Mouse (Mus musculus): ENCODE results near the gene Pa2g4. TPM values are rescaled to one million over a fixed set of nuclear protein-coding genes. Genes with fewer than 3 reads are reported as not detected.
A peak's percentile ranks its signal among the peaks of the same experiment; 100 is the strongest.

The Pa2g4 gene
- total and polyA plus RNA-seq, 3 experiments = 232 to 663 (median 298) TPM

GRCm38 (mm10) chr10:128602470-128603128 lies 36.8 kb upstream of the Pa2g4 start:
- DNase-seq (ENCODE audit: low read depth, low spot score) = peak; percentile 38
- H3K79me2 ChIP-seq (ENCODE audit: control insufficient read depth, insufficient read depth, low read length, poor library complexity) = no peaks in the 10 kb centered on the region
- no peak overlapping the region for H3K9ac ChIP-seq (ENCODE audit: control insufficient read depth, low read depth, low read length, poor library complexity, severe bottlenecking)
- H3K27me3 ChIP-seq (ENCODE audit: control insufficient read depth in 1 of 2, insufficient read depth in 2 of 2, low read length in 2 of 2) = no peaks in the 10 kb centered on the region; a peak in 2 of 4 replicates
- TF ChIP-seq GATA1 (IDR thresholded peaks at IDR 0.05; ENCODE audit: low read depth, low read length) (no peak), E2F4 (IDR thresholded peaks at IDR 0.05; ENCODE audit: borderline replicate concordance, low read depth, low read length) (no peak), ZKSCAN1 (IDR thresholded peaks at IDR 0.05; ENCODE audit: low read depth, low read length) (no peak), ETS1 (IDR thresholded peaks at IDR 0.05; ENCODE audit: low read depth, low read length) (peak; percentile 68), ZNF384 (IDR thresholded peaks at IDR 0.05; ENCODE audit: low read depth, low read length) (peak; percentile 86), NELFE (IDR thresholded peaks at IDR 0.05; ENCODE audit: low read depth, low read length) (no peak), JUND (IDR thresholded peaks at IDR 0.05; ENCODE audit: low read depth, low read length) (no peak), CTCF (IDR thresholded peaks at IDR 0.05 in 2 of 3, conservative IDR thresholded peaks at IDR 0.05 in 1 of 3; ENCODE audit: control insufficient read depth in 1 of 3, insufficient read depth in 1 of 3, low read depth in 2 of 3, low read length in 3 of 3, poor library complexity in 1 of 3, severe bottlenecking in 1 of 3) (no peak), ELF1 (IDR thresholded peaks at IDR 0.05; ENCODE audit: low read depth, low read length) (peak; percentile 23; the same call in 1 of the 2 replicates), SIN3A (IDR thresholded peaks at IDR 0.05; ENCODE audit: low read length) (peak; percentile 56; the same call in 1 of the 2 replicates)
- H3K27ac ChIP-seq (ENCODE audit: control insufficient read depth, low read depth, low read length) = no peak overlapping the region
- no peaks in the 10 kb centered on the region for H3K9me3 ChIP-seq (replicated peaks; ENCODE audit: insufficient read depth, low read length)
- H3K36me3 ChIP-seq (ENCODE audit: control insufficient read depth in 1 of 2, insufficient read depth in 2 of 2, low read length in 2 of 2) = peaks cover 0 to 10% of the 10 kb centered on the region in 2 experiments; a peak in 2 of 4 replicates
- H3K4me3 ChIP-seq (ENCODE audit: control insufficient read depth in 1 of 2, insufficient read depth in 1 of 2, low read depth in 2 of 2, low read length in 2 of 2) = no peak overlapping the region
- H3K4me1 ChIP-seq (ENCODE audit: control insufficient read depth in 1 of 2, insufficient read depth in 2 of 2, low read length in 2 of 2) = peaks cover 5 to 13% of the 10 kb centered on the region in 2 experiments; a peak in 3 of 4 replicates

DNA sequence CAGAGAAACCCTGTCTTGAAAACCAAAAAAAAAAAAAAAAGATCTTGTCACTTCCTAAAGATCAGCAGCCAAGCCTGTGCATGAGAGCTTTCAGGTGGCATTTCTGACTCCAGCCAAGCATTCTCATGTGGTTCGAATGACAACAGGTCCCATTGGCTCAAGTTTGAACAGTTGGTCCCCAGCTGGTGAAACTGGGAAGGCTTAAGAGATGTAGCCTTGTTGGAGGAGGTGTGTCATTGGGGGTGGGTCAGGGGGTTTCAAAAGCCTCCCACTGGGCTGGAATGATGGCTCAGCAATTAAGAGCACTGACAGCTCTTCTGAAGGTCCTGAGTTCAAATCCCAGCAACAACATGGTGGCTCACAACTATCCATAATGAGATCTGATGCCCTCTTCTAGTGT lies 35.7 kb upstream of the Pa2g4 start:
- DNase-seq (ENCODE audit: low read depth, low spot score) = no peak
- Histone ChIP-seq H3K4me1 (ENCODE audit: control insufficient read depth in 1 of 2, insufficient read depth in 2 of 2, low read length in 2 of 2) (peaks cover 5 to 13% of the 10 kb centered on the region in 2 experiments; a peak in 3 of 4 replicates), H3K27ac (ENCODE audit: control insufficient read depth, low read depth, low read length) (no peak overlapping the region), H3K36me3 (ENCODE audit: control insufficient read depth in 1 of 2, insufficient read depth in 2 of 2, low read length in 2 of 2) (peaks cover 0 to 10% of the 10 kb centered on the region in 2 experiments; a peak in 2 of 4 replicates), H3K4me3 (ENCODE audit: control insufficient read depth in 1 of 2, insufficient read depth in 1 of 2, low read depth in 2 of 2, low read length in 2 of 2) (no peak overlapping the region), H3K27me3 (ENCODE audit: control insufficient read depth in 1 of 2, insufficient read depth in 2 of 2, low read length in 2 of 2) (no peaks in the 10 kb centered on the region; a peak in 2 of 4 replicates), H3K9ac (ENCODE audit: control insufficient read depth, low read depth, low read length, poor library complexity, severe bottlenecking) (no peak overlapping the region), H3K79me2 (ENCODE audit: control insufficient read depth, insufficient read depth, low read length, poor library complexity) (no peaks in the 10 kb centered on the region), H3K9me3 (replicated peaks; ENCODE audit: insufficient read depth, low read length) (no peaks in the 10 kb centered on the region)
- TF ChIP-seq MYC (IDR thresholded peaks at IDR 0.05; ENCODE audit: low read depth, low read length) (no peak), NRF1 (IDR thresholded peaks at IDR 0.05; ENCODE audit: insufficient read depth, low read depth, low read length, poor library complexity, severe bottlenecking) (no peak), SMC3 (IDR thresholded peaks at IDR 0.05; ENCODE audit: low read depth, low read length) (no peak), TCF12 (IDR thresholded peaks at IDR 0.05; ENCODE audit: low read depth, low read length) (no peak), HCFC1 (IDR thresholded peaks at IDR 0.05; ENCODE audit: low read depth, low read length) (no peak), MXI1 (IDR thresholded peaks at IDR 0.05; ENCODE audit: low read depth, low read length) (no peak), JUND (IDR thresholded peaks at IDR 0.05; ENCODE audit: low read depth, low read length) (no peak), POLR2A (IDR thresholded peaks at IDR 0.05; ENCODE audit: control insufficient read depth in 1 of 2, insufficient read depth in 1 of 2, low read depth in 1 of 2, low read length in 2 of 2, poor library complexity in 1 of 2) (no peak), UBTF (IDR thresholded peaks at IDR 0.05; ENCODE audit: borderline replicate concordance, insufficient read depth, low read depth, low read length) (no peak), CHD2 (IDR thresholded peaks at IDR 0.05; ENCODE audit: low read length) (no peak), ETS1 (IDR thresholded peaks at IDR 0.05; ENCODE audit: low read depth, low read length) (no peak), KAT2A (conservative IDR thresholded peaks at IDR 0.05; ENCODE audit: low read depth, low read length) (no peak), NELFE (IDR thresholded peaks at IDR 0.05; ENCODE audit: low read depth, low read length) (no peak), GABPA (IDR thresholded peaks at IDR 0.05; ENCODE audit: low read depth, low read length) (no peak), EP300 (IDR thresholded peaks at IDR 0.05; ENCODE audit: low read depth in 1 of 2, low read length in 2 of 2) (no peak), BHLHE40 (IDR thresholded peaks at IDR 0.05; ENCODE audit: borderline replicate concordance, low read depth, low read length) (no peak), MYB (IDR thresholded peaks at IDR 0.05; ENCODE audit: low read depth, low read length) (no peak), RCOR1 (IDR thresholded peaks at IDR 0.05; ENCODE audit: low read depth, low read length) (no peak)
